ENCODE assay signal across 28 mouse cellular contexts in genomic region chr3:129400092-129400924, GRCm38 (mm10).
DNase-seq lines count a peak whose midpoint lies in the region; ATAC-seq and TF ChIP-seq lines count a peak whose summit lies in the region.
"Had no signal": no experiment of that assay in that cellular context is flagged by ENCODE, and none has a peak within 500 bp of the region (broad histone marks: within the 10 kb centered on the region; RNA-seq: fewer than 3 reads in every experiment).

No protein-coding gene starts in this region.

- no peak overlapping the region for H3K4me3 ChIP-seq in embryonic facial prominence, embryonic 11.5 days (ENCODE audit: low read depth, low read length)
- H3K4me3 ChIP-seq in embryonic facial prominence, embryonic 10.5 days = no peak overlapping the region
- no peak overlapping the region for H3K4me3 ChIP-seq in kidney, embryonic 15.5 days (replicated peaks)
- no peak overlapping the region for H3K4me3 ChIP-seq in neural tube, embryonic 12.5 days
- H3K4me3 ChIP-seq in hindbrain, postnatal 0 days (ENCODE audit: low read length) = no peak overlapping the region
- H3K4me3 ChIP-seq: gastrocnemius, adult 2 months; heart, adult 2 months; heart, embryonic 13.5 days; liver, embryonic 13.5 days; megakaryocyte, embryonic 14.5 days had no signal

- TF ChIP-seq CTCF in hindbrain, postnatal 0 days (IDR thresholded peaks at IDR 0.05; ENCODE audit: low read depth) = no peak

- no peak overlapping the region for H3K4me2 ChIP-seq in embryonic facial prominence, embryonic 11.5 days (ENCODE audit: low read depth, low read length)
- no peak overlapping the region for H3K4me2 ChIP-seq in kidney, embryonic 15.5 days
- no peak overlapping the region for H3K4me2 ChIP-seq in neural tube, embryonic 12.5 days (replicated peaks)
- H3K4me2 ChIP-seq in hindbrain, postnatal 0 days (ENCODE audit: low read depth, low read length) = no peak overlapping the region
- H3K4me2 ChIP-seq: heart, embryonic 13.5 days; hindbrain, embryonic 14.5 days; liver, embryonic 13.5 days had no signal

- WGBS in embryonic facial prominence, embryonic 11.5 days = 79% methylated on average over 12 of the region's 12 CpGs
- 75% methylated on average over 12 of the region's 12 CpGs for WGBS in embryonic facial prominence, embryonic 10.5 days
- 74% methylated on average over 12 of the region's 12 CpGs for WGBS in kidney, embryonic 15.5 days
- WGBS in neural tube, embryonic 12.5 days = 55% methylated on average over 12 of the region's 12 CpGs
- WGBS in hindbrain, postnatal 0 days = 64% methylated on average over 12 of the region's 12 CpGs

- H3K4me1 ChIP-seq in embryonic facial prominence, embryonic 11.5 days (ENCODE audit: control insufficient read depth, insufficient read depth, low read length) = no peaks in the 10 kb centered on the region
- no peaks in the 10 kb centered on the region; the same call in 1 of the 2 replicates for H3K4me1 ChIP-seq in embryonic facial prominence, embryonic 10.5 days
- peaks cover 15% of the 10 kb centered on the region for H3K4me1 ChIP-seq in kidney, embryonic 15.5 days
- no peaks in the 10 kb centered on the region for H3K4me1 ChIP-seq in neural tube, embryonic 12.5 days
- H3K4me1 ChIP-seq in hindbrain, postnatal 0 days (ENCODE audit: insufficient read depth, low read length) = no peaks in the 10 kb centered on the region
- H3K4me1 ChIP-seq: liver, embryonic 13.5 days; megakaryocyte, embryonic 14.5 days had no signal

- H3K9me3 ChIP-seq in embryonic facial prominence, embryonic 11.5 days (replicated peaks; ENCODE audit: control insufficient read depth, low read length) = no peaks in the 10 kb centered on the region
- no peaks in the 10 kb centered on the region for H3K9me3 ChIP-seq in embryonic facial prominence, embryonic 10.5 days
- no peaks in the 10 kb centered on the region for H3K9me3 ChIP-seq in kidney, embryonic 15.5 days (replicated peaks)
- no peaks in the 10 kb centered on the region for H3K9me3 ChIP-seq in neural tube, embryonic 12.5 days
- no peaks in the 10 kb centered on the region for H3K9me3 ChIP-seq in hindbrain, postnatal 0 days (ENCODE audit: low read length)
- H3K9me3 ChIP-seq: heart, embryonic 13.5 days; liver, embryonic 13.5 days had no signal

- no peak overlapping the region for H3K9ac ChIP-seq in embryonic facial prominence, embryonic 11.5 days (replicated peaks; ENCODE audit: low read length)
- H3K9ac ChIP-seq in kidney, embryonic 15.5 days = no peak overlapping the region
- H3K9ac ChIP-seq in neural tube, embryonic 12.5 days = no peak overlapping the region
- H3K9ac ChIP-seq in hindbrain, postnatal 0 days (replicated peaks; ENCODE audit: low read length) = no peak overlapping the region
- H3K9ac ChIP-seq: heart, embryonic 13.5 days; hindbrain, embryonic 14.5 days; liver, embryonic 13.5 days had no signal

- no peaks in the 10 kb centered on the region for H3K27me3 ChIP-seq in embryonic facial prominence, embryonic 11.5 days (ENCODE audit: control insufficient read depth, insufficient read depth, low read length)
- H3K27me3 ChIP-seq in embryonic facial prominence, embryonic 10.5 days (replicated peaks; ENCODE audit: low read depth, poor library complexity, severe bottlenecking) = no peaks in the 10 kb centered on the region
- no peaks in the 10 kb centered on the region for H3K27me3 ChIP-seq in kidney, embryonic 15.5 days
- no peaks in the 10 kb centered on the region for H3K27me3 ChIP-seq in neural tube, embryonic 12.5 days (replicated peaks)
- H3K27me3 ChIP-seq in hindbrain, postnatal 0 days (ENCODE audit: insufficient read depth, low read length) = no peaks in the 10 kb centered on the region
- H3K27me3 ChIP-seq: liver, embryonic 13.5 days; megakaryocyte, embryonic 14.5 days had no signal

- no peak for DNase-seq in embryonic facial prominence, embryonic 11.5 days (ENCODE audit: low spot score)
- DNase-seq in embryonic facial prominence, embryonic 10.5 days (ENCODE audit: low spot score) = no peak
- DNase-seq in kidney, postnatal 4 days = no peak
- no peak for DNase-seq in neural tube, embryonic 10.5 days (ENCODE audit: extremely low spot score, low spot score)
- no peak for DNase-seq in hindbrain, postnatal 0 days (ENCODE audit: low spot score)
- DNase-seq: adrenal gland, postnatal 10 days; cerebellum, adult 11 months; cerebellum, adult 9-11 months; embryo, embryonic 11 days; gastrocnemius, adult 2 months; gastrocnemius, postnatal 36 days; heart, adult 2 months; heart, postnatal 10 days; kidney, adult 11 months; layer of hippocampus, postnatal 36 days; left cerebral cortex, postnatal 4 days; liver, embryonic 13.5 days; lung, adult 18-20 months; lung, postnatal 4 days had no signal

- no peak overlapping the region for H3K27ac ChIP-seq in embryonic facial prominence, embryonic 11.5 days (replicated peaks; ENCODE audit: low read depth, low read length)
- no peak overlapping the region for H3K27ac ChIP-seq in embryonic facial prominence, embryonic 10.5 days (replicated peaks)
- H3K27ac ChIP-seq in kidney, embryonic 15.5 days = no peak overlapping the region
- no peak overlapping the region for H3K27ac ChIP-seq in neural tube, embryonic 12.5 days
- H3K27ac ChIP-seq in hindbrain, postnatal 0 days = no peak overlapping the region
- H3K27ac ChIP-seq: gastrocnemius, adult 2 months; heart, adult 2 months; heart, embryonic 13.5 days; hindbrain, embryonic 14.5 days; liver, embryonic 13.5 days had no signal

- ATAC-seq in embryonic facial prominence, embryonic 11.5 days (replicated peaks; ENCODE audit: insufficient number of reproducible peaks, low FRiP score, low TSS enrichment, low read depth) = 0 out of 2 replicates have a peak, but pooled peaks have one; percentile 52
- peak; percentile 26; the same call in 1 of the 2 replicates for ATAC-seq in kidney, embryonic 15.5 days (replicated peaks; ENCODE audit: low FRiP score)
- peak; percentile 45; the same call in 1 of the 2 replicates for ATAC-seq in neural tube, embryonic 12.5 days (ENCODE audit: low FRiP score, low read depth)
- ATAC-seq in megakaryocyte-erythroid progenitor cell, adult 5-6 weeks (replicated peaks; ENCODE audit: low FRiP score, low TSS enrichment, poor library complexity, severe bottlenecking) = no peak
- ATAC-seq in hindbrain, postnatal 0 days = no peak
- ATAC-seq: forebrain, embryonic 16.5 days; inflammation-experienced regulatory T-cells, adult 6 months; lung, postnatal 0 days had no signal

- no peaks in the 10 kb centered on the region for H3K36me3 ChIP-seq in embryonic facial prominence, embryonic 11.5 days (replicated peaks; ENCODE audit: control insufficient read depth, insufficient read depth, low read depth, low read length)
- no peaks in the 10 kb centered on the region for H3K36me3 ChIP-seq in embryonic facial prominence, embryonic 10.5 days (replicated peaks)
- H3K36me3 ChIP-seq in kidney, embryonic 15.5 days = no peaks in the 10 kb centered on the region
- no peaks in the 10 kb centered on the region for H3K36me3 ChIP-seq in neural tube, embryonic 12.5 days
- H3K36me3 ChIP-seq in hindbrain, postnatal 0 days (ENCODE audit: insufficient read depth, low read length) = no peaks in the 10 kb centered on the region
- H3K36me3 ChIP-seq: heart, embryonic 13.5 days; liver, embryonic 13.5 days had no signal

Comparison
In these comparisons a context has a peak if more than half of its experiments do, and no peak if none do; other contexts are left out.
1. ATAC-seq: peak in embryonic facial prominence, embryonic 11.5 days (single experiment), kidney, embryonic 15.5 days (single experiment) and neural tube, embryonic 12.5 days (single experiment); none in megakaryocyte-erythroid progenitor cell, adult 5-6 weeks (single experiment) and hindbrain, postnatal 0 days (single experiment).